In genomic region chr9:118632758-118633143, GRCm38 (mm10) we compare ENCODE assay signal across 11 mouse cellular contexts. TPM values are rescaled to one million over a fixed set of nuclear protein-coding genes. Genes with fewer than 3 reads are reported as not detected.
DNase-seq lines count a peak whose midpoint lies in the region; ATAC-seq and TF ChIP-seq lines count a peak whose summit lies in the region.
"Had no signal": no experiment of that assay in that cellular context is flagged by ENCODE, and none has a peak within 500 bp of the region (broad histone marks: within the 10 kb centered on the region; RNA-seq: fewer than 3 reads in every experiment).

No protein-coding gene starts in this region.

- H3K27me3 ChIP-seq in midbrain, embryonic 11.5 days (ENCODE audit: control insufficient read depth, insufficient read depth, low read length): no peaks in the 10 kb centered on the region
- H3K27me3 ChIP-seq in midbrain, postnatal 0 days (ENCODE audit: insufficient read depth, low read length): no peaks in the 10 kb centered on the region
- H3K27me3 ChIP-seq: forebrain, embryonic 13.5 days had no signal

- H3K9ac ChIP-seq in midbrain, embryonic 11.5 days (ENCODE audit: low read length): no peak overlapping the region
- no peak overlapping the region for H3K9ac ChIP-seq in midbrain, postnatal 0 days (replicated peaks; ENCODE audit: low read length, poor library complexity, severe bottlenecking)
- H3K9ac ChIP-seq: forebrain, embryonic 13.5 days; hindbrain, embryonic 14.5 days had no signal

- H3K4me3 ChIP-seq in midbrain, embryonic 11.5 days (ENCODE audit: low read depth, low read length): no peak overlapping the region
- no peak overlapping the region for H3K4me3 ChIP-seq in midbrain, postnatal 0 days (ENCODE audit: low read depth, low read length)
- H3K4me3 ChIP-seq: forebrain, embryonic 13.5 days had no signal

- H3K36me3 ChIP-seq in midbrain, embryonic 11.5 days (ENCODE audit: control insufficient read depth, insufficient read depth, low read length): no peaks in the 10 kb centered on the region
- no peaks in the 10 kb centered on the region for H3K36me3 ChIP-seq in midbrain, postnatal 0 days (ENCODE audit: insufficient read depth, low read length)

- 79% methylated on average over 14 of the region's 14 CpGs for WGBS in midbrain, embryonic 11.5 days
- WGBS in midbrain, postnatal 0 days: 73% methylated on average over 14 of the region's 14 CpGs

- no peak for TF ChIP-seq CTCF in midbrain, postnatal 0 days (IDR thresholded peaks at IDR 0.05)

- no peak overlapping the region for H3K27ac ChIP-seq in midbrain, embryonic 11.5 days (ENCODE audit: low read depth, low read length)
- H3K27ac ChIP-seq in midbrain, postnatal 0 days (ENCODE audit: low read depth, low read length): no peak overlapping the region
- H3K27ac ChIP-seq: forebrain, embryonic 13.5 days; hindbrain, embryonic 14.5 days had no signal

- H3K4me1 ChIP-seq in midbrain, embryonic 11.5 days (ENCODE audit: control insufficient read depth, insufficient read depth, low read length): no peaks in the 10 kb centered on the region
- H3K4me1 ChIP-seq in midbrain, postnatal 0 days (ENCODE audit: insufficient read depth, low read length): no peaks in the 10 kb centered on the region
- H3K4me1 ChIP-seq: forebrain, embryonic 13.5 days had no signal

- H3K9me3 ChIP-seq in midbrain, embryonic 11.5 days (ENCODE audit: control insufficient read depth, low read length): no peaks in the 10 kb centered on the region
- H3K9me3 ChIP-seq in midbrain, postnatal 0 days (ENCODE audit: low read length): no peaks in the 10 kb centered on the region
- H3K9me3 ChIP-seq: forebrain, embryonic 13.5 days had no signal

- peak; percentile 29 for DNase-seq in adrenal gland, postnatal 10 days
- DNase-seq in adrenal gland, adult 18-20 months (ENCODE audit: low spot score in 2 of 2): no peak
- DNase-seq in midbrain, embryonic 11.5 days (ENCODE audit: low spot score, missing footprints): peak; percentile 77
- no peak for DNase-seq in midbrain, postnatal 0 days (ENCODE audit: low spot score)
- peak; percentile 51 for DNase-seq in kidney, postnatal 10 days
- no peak for DNase-seq in cerebellum, adult 11 months
- no peak for DNase-seq in right cerebral cortex, postnatal 4 days
- DNase-seq: midbrain, embryonic 14.5 days had no signal

- no peak overlapping the region for H3K4me2 ChIP-seq in midbrain, embryonic 11.5 days
- H3K4me2 ChIP-seq in midbrain, postnatal 0 days (ENCODE audit: low read depth, low read length, poor library complexity, severe bottlenecking): no peak overlapping the region
- H3K4me2 ChIP-seq: forebrain, embryonic 13.5 days; hindbrain, embryonic 14.5 days had no signal

- no peak for ATAC-seq in midbrain, embryonic 11.5 days (ENCODE audit: low FRiP score)
- no peak for ATAC-seq in midbrain, postnatal 0 days (ENCODE audit: low FRiP score)
- peak; percentile 75 for ATAC-seq in megakaryocyte progenitor cell, adult 5-6 weeks (replicated peaks; ENCODE audit: poor library complexity)
- ATAC-seq: forebrain, embryonic 13.5 days had no signal

RNA-seq across cellular contexts. Expression of gene Itga9, which starts 26.3 kb away (rescaled TPM):
- 10 to 100 TPM; 41.6 to 56.8 TPM for total RNA-seq in adrenal gland, postnatal 10 days (2021)
- 10 to 100 TPM; 24.9 to 57.9 TPM for total RNA-seq in adrenal gland, adult 18-20 months (2021)
- 4.0 and 5.4 TPM in 2 replicates for polyA plus RNA-seq in midbrain, embryonic 11.5 days (2014; fragmentation: Nextera tagmentation; extraction: Ambion mirVana)
- total RNA-seq in midbrain, postnatal 0 days (2014; rRNA removed): 6.9 and 8.2 TPM in 2 replicates
- 0.82 and 1.1 TPM in 2 replicates for polyA plus RNA-seq in midbrain, postnatal 0 days (2015; fragmentation: Nextera tagmentation; extraction: Ambion mirVana)
- 0.32 and 0.66 TPM in 2 replicates for total RNA-seq in megakaryocyte progenitor cell, adult 5-6 weeks (2015)
- total RNA-seq in megakaryocyte progenitor cell, adult 5-6 weeks (2017): 0.08 and 0.71 TPM in 2 replicates

Comparison
In these comparisons a context has a peak if more than half of its experiments do, and no peak if none do; other contexts are left out.
1. DNase-seq: peak in adrenal gland, postnatal 10 days (single experiment), midbrain, embryonic 11.5 days (single experiment) and kidney, postnatal 10 days (single experiment); none in adrenal gland, adult 18-20 months (0 of 2), midbrain, postnatal 0 days (single experiment), cerebellum, adult 11 months (single experiment) and right cerebral cortex, postnatal 4 days (single experiment).